Mouse (Mus musculus): ENCODE measurements around the gene Lce3b.

Gene Lce3b

DNA sequence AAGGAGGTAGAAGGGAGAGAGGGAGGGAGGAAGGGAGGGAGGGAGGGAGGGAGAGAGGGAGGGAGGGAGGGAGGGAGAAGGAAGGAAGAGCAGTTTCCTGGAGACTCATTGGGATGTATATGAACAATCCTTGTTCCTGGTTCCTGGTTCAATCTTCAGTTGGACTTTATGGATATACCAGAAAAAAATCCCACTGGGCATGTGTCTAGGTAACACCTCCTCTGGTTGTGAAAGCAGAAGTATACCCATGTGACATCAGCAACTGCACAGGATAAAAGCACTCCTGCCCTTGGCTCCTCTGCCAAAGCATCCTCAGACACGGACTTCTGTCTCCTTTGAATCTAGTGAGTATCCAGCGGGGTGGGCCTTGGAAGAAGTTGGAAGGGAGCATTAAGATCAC is at the start of gene Lce3b:
Gene Lce3b, plus strand, starts transcription at position 301 of the 400 bp plus-strand sequence.
- in situ Hi-C loops (cut with MboI; ENCODE audit: low sequenced_read_pairs) = no loop called here

DNA sequence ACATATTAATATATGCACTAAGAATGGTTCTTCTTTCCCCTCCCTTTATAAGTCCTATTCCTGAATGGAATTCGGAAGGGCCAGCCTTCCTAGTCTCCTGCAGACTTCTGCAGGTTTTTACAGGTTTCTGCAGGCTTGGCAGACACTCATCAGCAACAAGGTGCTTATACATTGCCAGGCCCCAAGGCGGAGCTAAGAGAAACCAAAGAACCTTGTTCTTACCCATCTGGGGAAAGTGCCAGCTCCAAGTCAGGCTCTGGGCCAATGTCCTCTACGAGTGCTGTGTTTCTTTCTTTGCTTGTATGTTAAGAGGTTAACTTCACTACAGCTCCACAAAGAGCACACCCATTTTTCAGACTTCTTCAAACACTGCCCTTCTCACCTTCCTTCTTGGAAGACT is 38.7 kb upstream of the Lce3b start:
- in situ Hi-C loops (cut with MboI; ENCODE audit: low sequenced_read_pairs) = no loop called here

- in situ Hi-C loops (cut with MboI; ENCODE audit: low sequenced_read_pairs) = no loop called here
These were observed 38.3 kb upstream of the Lce3b start for GRCm38 (mm10) chr3:92894489-92894888.

- in situ Hi-C loops (cut with MboI; ENCODE audit: low sequenced_read_pairs) = no loop called here
These were observed 29.8 kb upstream of the Lce3b start for GRCm38 (mm10) chr3:92902992-92903391.

DNA sequence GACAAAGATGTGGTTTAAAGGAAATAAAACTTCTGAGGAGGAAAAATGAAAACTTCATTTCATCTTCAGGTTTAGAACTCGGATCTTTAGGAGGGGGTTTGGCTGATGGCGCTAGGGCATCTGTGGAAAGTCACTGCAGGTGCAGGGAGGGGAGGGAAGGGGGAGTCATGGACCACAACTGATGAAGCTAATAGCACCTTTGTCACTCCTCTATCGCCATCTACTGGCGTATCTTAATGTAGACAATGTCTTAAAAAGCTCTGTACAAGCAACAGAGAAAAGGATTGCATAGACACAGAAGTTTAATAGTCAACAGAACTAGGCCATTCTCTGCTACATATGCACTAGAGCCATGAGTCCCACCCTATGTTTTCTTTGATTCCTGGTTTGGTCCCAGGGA is 29.1 kb upstream of the Lce3b start:
- in situ Hi-C loops (cut with MboI; ENCODE audit: low sequenced_read_pairs) = no loop called here

GRCm38 (mm10) chr3:92905182-92905581 is 27.6 kb upstream of the Lce3b start:
- in situ Hi-C loops (cut with MboI; ENCODE audit: low sequenced_read_pairs) = no loop called here

DNA sequence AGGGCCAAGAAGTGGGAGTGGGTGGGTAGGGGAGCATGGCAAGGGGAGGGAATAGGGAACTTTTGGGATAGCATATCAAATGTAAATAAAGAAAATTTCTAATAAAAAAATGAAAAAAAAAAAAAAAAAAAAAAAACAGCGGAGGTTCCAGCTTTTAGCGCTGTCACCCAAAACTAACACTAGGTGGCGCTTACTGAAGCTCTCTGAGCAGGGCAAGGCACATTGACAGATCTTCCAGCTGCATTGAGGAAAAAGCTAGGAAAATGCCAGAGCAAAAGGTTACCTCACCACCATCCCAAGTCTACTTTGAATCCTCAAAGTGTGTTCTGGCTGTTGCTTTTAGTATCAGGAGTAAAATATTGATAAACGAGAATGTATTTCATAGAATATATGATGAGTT is 25.2 kb upstream of the Lce3b start:
- in situ Hi-C loops (cut with MboI; ENCODE audit: low sequenced_read_pairs) = no loop called here

DNA sequence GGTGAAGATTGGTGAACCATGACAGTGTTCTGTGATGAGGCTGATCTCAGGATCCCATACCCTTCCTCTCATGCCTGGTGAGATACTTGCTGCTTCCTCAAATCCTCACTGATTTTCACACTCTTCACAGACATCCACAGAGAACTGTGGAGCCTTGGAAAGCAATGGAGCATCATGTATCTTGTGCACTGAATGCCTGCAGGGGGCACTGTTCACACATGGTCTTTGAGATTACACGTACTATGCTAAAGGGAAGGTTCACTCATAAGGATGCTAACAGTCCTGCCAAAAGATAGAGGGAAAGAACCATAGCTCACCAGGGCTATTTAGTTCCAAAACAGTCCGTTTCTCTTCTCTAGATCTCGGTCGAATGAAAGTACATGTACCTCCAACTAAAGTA is 12.4 kb upstream of the Lce3b start:
- in situ Hi-C loops (cut with MboI; ENCODE audit: low sequenced_read_pairs) = no loop called here

- in situ Hi-C loops (cut with MboI; ENCODE audit: low sequenced_read_pairs) = no loop called here
These were observed 6.6 kb upstream of the Lce3b start, which contains the start of gene Lce3a for GRCm38 (mm10) chr3:92926130-92926529. Lce3a (minus strand) TSS chr3:92926230.

DNA sequence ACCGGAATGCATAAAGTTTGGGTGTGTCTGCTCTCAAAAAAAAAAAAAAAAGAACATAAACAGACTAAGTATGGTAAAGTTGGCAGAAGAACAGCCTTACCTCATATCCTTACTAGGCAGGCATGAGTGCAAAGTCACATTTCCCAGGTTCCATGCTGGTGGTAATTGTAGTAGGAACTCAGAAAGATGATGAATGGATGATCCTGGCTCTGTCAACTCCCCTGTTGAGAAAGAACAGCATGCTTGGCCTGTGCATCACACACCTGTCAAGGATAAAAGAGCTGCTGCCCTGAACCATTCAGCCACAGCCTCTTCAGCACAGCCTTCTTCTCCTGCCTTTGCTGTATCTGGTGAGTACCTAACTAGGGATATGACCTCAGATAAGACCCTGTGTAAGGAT is 11.4 kb downstream of the Lce3b start, which contains the start of gene Lce3c:
Gene Lce3c, plus strand, starts transcription at position 301 of the 400 bp plus-strand sequence.
- in situ Hi-C loops (cut with MboI; ENCODE audit: low sequenced_read_pairs) = no loop called here

DNA sequence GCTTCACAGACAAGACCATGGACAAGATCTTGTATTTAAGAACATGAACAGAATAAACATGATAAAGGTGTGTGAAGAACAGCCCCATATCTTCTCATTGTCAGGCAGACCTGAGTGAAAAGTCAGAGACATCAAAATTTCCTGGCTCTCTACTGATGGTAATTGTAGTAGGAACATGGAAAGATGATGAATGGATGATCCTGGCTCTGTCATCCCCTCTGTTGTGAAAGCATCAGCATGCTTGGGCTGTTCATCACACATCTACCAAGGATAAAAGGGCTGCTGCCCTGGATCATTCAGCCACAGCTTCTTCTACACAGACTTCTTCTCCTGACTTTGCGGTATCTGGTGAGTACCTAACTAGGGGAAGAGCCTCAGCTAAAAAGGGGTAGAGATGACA is 24.3 kb downstream of the Lce3b start, which contains the start of gene Lce3d:
Gene Lce3d, plus strand, starts transcription at position 301 of the 400 bp plus-strand sequence.
- in situ Hi-C loops (cut with MboI; ENCODE audit: low sequenced_read_pairs) = no loop called here

DNA sequence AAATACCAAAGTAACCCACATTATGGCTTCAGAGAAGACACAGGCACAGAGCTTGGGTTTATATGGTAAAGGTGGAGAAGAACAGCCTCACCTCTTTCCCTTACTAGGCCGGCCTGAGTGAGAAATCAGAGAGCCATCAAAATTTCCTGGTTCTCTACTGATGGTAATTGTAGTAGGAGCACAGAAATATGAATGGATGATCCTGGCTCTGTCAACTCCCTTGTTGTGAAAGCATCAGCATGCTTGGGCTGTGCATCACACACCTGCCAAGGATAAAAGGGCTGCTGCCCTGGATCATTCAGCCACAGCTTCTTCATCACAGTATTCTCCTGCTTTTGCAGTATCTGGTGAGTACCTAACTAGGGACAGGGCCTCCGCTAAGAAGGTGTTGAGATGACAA is 34.0 kb downstream of the Lce3b start, which contains the start of gene Lce3e:
Gene Lce3e, plus strand, starts transcription at position 301 of the 400 bp plus-strand sequence.
- in situ Hi-C loops (cut with MboI; ENCODE audit: low sequenced_read_pairs) = no loop called here

GRCm38 (mm10) chr3:92978484-92978883 is 45.7 kb downstream of the Lce3b start:
- in situ Hi-C loops (cut with MboI; ENCODE audit: low sequenced_read_pairs) = no loop called here
